Mouse (Mus musculus): ENCODE results near the gene Fuz. TPM values are rescaled to one million over a fixed set of nuclear protein-coding genes. Genes with fewer than 3 reads are reported as not detected.
"Not testable (repeated sequence)": the region's sequence is repeated elsewhere in the genome, so short reads cannot be mapped to it uniquely, and the experiment has no call there.

Fuz gene
- polyA plus RNA-seq, 1 experiment from 2014 or later, result 11.9 TPM

- peak within 1 kb of the TSS; percentile 97 for H3K4me3 ChIP-seq
- no peaks in the 10 kb centered on the region for H3K9me3 ChIP-seq (replicated peaks)
- H3K27me3 ChIP-seq, result no peaks in the 10 kb centered on the region
- H3K4me2 ChIP-seq, result peak within 1 kb of the TSS; percentile 87
- peaks cover 3% of the 10 kb centered on the region; the same call in 1 of the 2 replicates for H3K36me3 ChIP-seq
- H3K4me1 ChIP-seq (replicated peaks), result peaks cover 63% of the 10 kb centered on the region
- H3K27ac ChIP-seq, result peak within 1 kb of the TSS; percentile 100
- ATAC-seq (replicated peaks; ENCODE audit: insufficient number of reproducible peaks, insufficient read depth, low FRiP score, low read depth), result peak; percentile 91
- peak within 1 kb of the TSS; percentile 100 for H3K9ac ChIP-seq
- WGBS, result 4% methylated on average over 29 of the region's 29 CpGs
These were observed 26.0 kb upstream of the Fuz start, which contains the start of gene Ptov1 for GRCm38 (mm10) chr7:44869697-44870528. TSS of gene Ptov1 (minus strand) at chr7:44869788.

GRCm38 (mm10) chr7:44870614-44871013 is 25.3 kb upstream of the Fuz start:
- Histone ChIP-seq H3K4me2 (peak overlapping the region; percentile 87), H3K9ac (peak overlapping the region; percentile 100; the same call in 1 of the 2 replicates), H3K27me3 (no peaks in the 10 kb centered on the region), H3K27ac (peak overlapping the region; percentile 100), H3K9me3 (replicated peaks) (no peaks in the 10 kb centered on the region), H3K4me1 (replicated peaks) (peaks cover 56% of the 10 kb centered on the region), H3K36me3 (no peaks in the 10 kb centered on the region), H3K4me3 (peak overlapping the region; percentile 97)
- ATAC-seq (replicated peaks; ENCODE audit: insufficient number of reproducible peaks, insufficient read depth, low FRiP score, low read depth), result no peak
- WGBS, result 83% methylated on average over 6 of the region's 6 CpGs

- Histone ChIP-seq H3K9me3 (replicated peaks) (no peaks in the 10 kb centered on the region), H3K4me1 (replicated peaks) (peaks cover 51% of the 10 kb centered on the region), H3K27ac (no peak overlapping the region), H3K27me3 (no peaks in the 10 kb centered on the region), H3K4me3 (no peak overlapping the region), H3K9ac (no peak overlapping the region), H3K36me3 (0 out of 2 replicates have a peak, but pooled peaks cover under 1% of the 10 kb centered on the region), H3K4me2 (no peak overlapping the region)
- ATAC-seq (replicated peaks; ENCODE audit: insufficient number of reproducible peaks, insufficient read depth, low FRiP score, low read depth), result no peak
- 67% methylated on average over 1 of the region's 1 CpGs for WGBS
These were observed 24.7 kb upstream of the Fuz start for GRCm38 (mm10) chr7:44871181-44871580.

- peaks cover 45% of the 10 kb centered on the region for H3K4me1 ChIP-seq (replicated peaks)
- H3K4me3 ChIP-seq; ATAC-seq (replicated peaks; ENCODE audit: insufficient number of reproducible peaks, insufficient read depth, low FRiP score, low read depth); H3K36me3 ChIP-seq; H3K9ac ChIP-seq; H3K27me3 ChIP-seq; H3K9me3 ChIP-seq (replicated peaks); H3K27ac ChIP-seq; H3K4me2 ChIP-seq: not testable (repeated sequence)
- WGBS, result 85% methylated on average over 2 of the region's 2 CpGs
These were observed 24.1 kb upstream of the Fuz start for GRCm38 (mm10) chr7:44871774-44872173.

- Histone ChIP-seq H3K36me3 (peaks cover 58% of the 10 kb centered on the region), H3K9ac (no peak overlapping the region), H3K27ac (peak overlapping the region; percentile 89), H3K4me2 (no peak overlapping the region), H3K9me3 (replicated peaks) (no peaks in the 10 kb centered on the region), H3K27me3 (no peaks in the 10 kb centered on the region), H3K4me1 (replicated peaks) (peaks cover 33% of the 10 kb centered on the region), H3K4me3 (no peak overlapping the region)
- 45% methylated on average over 14 of the region's 14 CpGs for WGBS
- ATAC-seq (replicated peaks; ENCODE audit: insufficient number of reproducible peaks, insufficient read depth, low FRiP score, low read depth), result peak; percentile 71
These were observed 18.0 kb upstream of the Fuz start for GRCm38 (mm10) chr7:44877833-44878232.

- no peaks in the 10 kb centered on the region for H3K27me3 ChIP-seq
- H3K9ac ChIP-seq, result no peak overlapping the region
- H3K4me1 ChIP-seq (replicated peaks), result peaks cover 24% of the 10 kb centered on the region
- no peak overlapping the region for H3K4me3 ChIP-seq
- H3K4me2 ChIP-seq, result no peak overlapping the region
- H3K36me3 ChIP-seq, result peaks cover 74% of the 10 kb centered on the region
- ATAC-seq (replicated peaks; ENCODE audit: insufficient number of reproducible peaks, insufficient read depth, low FRiP score, low read depth), result no peak
- no peak overlapping the region for H3K27ac ChIP-seq
- 77% methylated on average over 3 of the region's 3 CpGs for WGBS
- H3K9me3 ChIP-seq (replicated peaks), result no peaks in the 10 kb centered on the region
These were observed 12.8 kb upstream of the Fuz start for GRCm38 (mm10) chr7:44883036-44883435.

GRCm38 (mm10) chr7:44884637-44885036 is 11.2 kb upstream of the Fuz start:
- Histone ChIP-seq H3K4me2 (no peak overlapping the region), H3K9me3 (replicated peaks) (no peaks in the 10 kb centered on the region), H3K27ac (no peak overlapping the region), H3K36me3 (peaks cover 64% of the 10 kb centered on the region), H3K4me1 (replicated peaks) (peaks cover 25% of the 10 kb centered on the region), H3K4me3 (no peak overlapping the region), H3K9ac (no peak overlapping the region), H3K27me3 (no peaks in the 10 kb centered on the region)
- ATAC-seq (replicated peaks; ENCODE audit: insufficient number of reproducible peaks, insufficient read depth, low FRiP score, low read depth), result no peak
- 91% methylated on average over 5 of the region's 5 CpGs for WGBS

- no peak for ATAC-seq (replicated peaks; ENCODE audit: insufficient number of reproducible peaks, insufficient read depth, low FRiP score, low read depth)
- H3K27ac ChIP-seq, result no peak overlapping the region
- H3K36me3 ChIP-seq, result peaks cover 47% of the 10 kb centered on the region
- 84% methylated on average over 7 of the region's 7 CpGs for WGBS
- H3K4me2 ChIP-seq, result no peak overlapping the region
- H3K4me1 ChIP-seq (replicated peaks), result peaks cover 43% of the 10 kb centered on the region
- no peaks in the 10 kb centered on the region for H3K9me3 ChIP-seq (replicated peaks)
- H3K4me3 ChIP-seq, result no peak overlapping the region
- H3K9ac ChIP-seq, result no peak overlapping the region
- H3K27me3 ChIP-seq, result no peaks in the 10 kb centered on the region
These were observed 8.9 kb upstream of the Fuz start for GRCm38 (mm10) chr7:44886964-44887363.

GRCm38 (mm10) chr7:44888256-44889105 is 7.4 kb upstream of the Fuz start:
- peaks cover 48% of the 10 kb centered on the region for H3K4me1 ChIP-seq (replicated peaks)
- no peak overlapping the region for H3K9ac ChIP-seq
- no peak overlapping the region for H3K4me3 ChIP-seq
- ATAC-seq (replicated peaks; ENCODE audit: insufficient number of reproducible peaks, insufficient read depth, low FRiP score, low read depth), result peak; percentile 24; the same call in 1 of the 2 replicates
- H3K4me2 ChIP-seq, result peak overlapping the region; percentile 12; the same call in 1 of the 2 replicates
- no peaks in the 10 kb centered on the region for H3K27me3 ChIP-seq
- peaks cover 32% of the 10 kb centered on the region for H3K36me3 ChIP-seq
- peak overlapping the region; percentile 85 for H3K27ac ChIP-seq
- WGBS, result 58% methylated on average over 13 of the region's 13 CpGs
- no peaks in the 10 kb centered on the region for H3K9me3 ChIP-seq (replicated peaks)

- Histone ChIP-seq H3K9me3 (replicated peaks) (no peaks in the 10 kb centered on the region), H3K27me3 (no peaks in the 10 kb centered on the region), H3K4me2 (peak overlapping the region; percentile 84; the same call in 1 of the 2 replicates), H3K36me3 (peaks cover 17% of the 10 kb centered on the region), H3K4me3 (no peak overlapping the region), H3K27ac (no peak overlapping the region), H3K4me1 (replicated peaks) (peaks cover 55% of the 10 kb centered on the region), H3K9ac (no peak overlapping the region)
- WGBS, result 88% methylated on average over 7 of the region's 7 CpGs
- no peak for ATAC-seq (replicated peaks; ENCODE audit: insufficient number of reproducible peaks, insufficient read depth, low FRiP score, low read depth)
These were observed 5.7 kb upstream of the Fuz start for GRCm38 (mm10) chr7:44890180-44890579.

- H3K9me3 ChIP-seq (replicated peaks), result no peaks in the 10 kb centered on the region
- no peak overlapping the region for H3K27ac ChIP-seq
- no peaks in the 10 kb centered on the region for H3K27me3 ChIP-seq
- 64% methylated on average over 4 of the region's 4 CpGs for WGBS
- H3K36me3 ChIP-seq, result peaks cover 15% of the 10 kb centered on the region
- H3K4me1 ChIP-seq (replicated peaks), result peaks cover 57% of the 10 kb centered on the region
- 0 out of 2 replicates have a peak overlapping the region, but pooled peaks have one; percentile 90 for H3K9ac ChIP-seq
- peak overlapping the region; percentile 84 for H3K4me2 ChIP-seq
- peak overlapping the region; percentile 80 for H3K4me3 ChIP-seq
- no peak for ATAC-seq (replicated peaks; ENCODE audit: insufficient number of reproducible peaks, insufficient read depth, low FRiP score, low read depth)
These were observed 5.1 kb upstream of the Fuz start for GRCm38 (mm10) chr7:44890737-44891136.
